Mouse (Mus musculus) liver, postnatal 0 days (tissue): ENCODE data around the gene Rcor2. TPM values are rescaled to one million over a fixed set of nuclear protein-coding genes. Genes with fewer than 3 reads are reported as not detected.

ENCODE experiments used
- ATAC-seq: fragments of 200-750 bp; cut with Nextera tagmentation; 2 replicates; pipeline ENCODE4 v1.8.0; 2017; ENCODE audit warnings: mild to moderate bottlenecking, moderate library complexity
- DNase-seq: peaks from one replicate; pipeline ENCODE4 v3.0.0-alpha.2; 2016
- H3K27ac ChIP-seq: fragments of 300-500 bp; sonication (generic); 2 replicates; pipeline ENCODE4 v1.5.1; 2014; ENCODE audit warnings: antibody characterized with exemption, moderate library complexity, mild to moderate bottlenecking, low read depth
- H3K27me3 ChIP-seq: fragments of 300-500 bp; sonication (generic); 2 replicates; pipeline ENCODE4 v1.6.1; 2014; ENCODE audit warnings: low read length, control low read depth, mixed read lengths; ENCODE audit not compliant: insufficient read depth
- H3K36me3 ChIP-seq: fragments of 300-500 bp; sonication (generic); replicated peaks from 2 replicates; pipeline ENCODE4 v1.6.1; 2014; ENCODE audit warnings: mild to moderate bottlenecking, control low read depth, low read length, moderate library complexity, mixed read lengths; ENCODE audit not compliant: insufficient read depth
- H3K4me1 ChIP-seq: fragments of 300-500 bp; sonication (generic); 2 replicates; pipeline ENCODE4 v1.6.1; 2014; ENCODE audit warnings: antibody characterized with exemption, mild to moderate bottlenecking, control low read depth; ENCODE audit not compliant: insufficient read depth
- H3K4me2 ChIP-seq: fragments of 300-500 bp; sonication (generic); 2 replicates; pipeline ENCODE4 v1.6.1; 2014; ENCODE audit warnings: low read depth, mild to moderate bottlenecking, low read length, moderate library complexity, mixed read lengths
- H3K4me3 ChIP-seq: fragments of 300-500 bp; sonication (generic); 2 replicates; pipeline ENCODE4 v1.5.1; 2014; ENCODE audit warnings: low read depth, low read length
- H3K9ac ChIP-seq: fragments of 300-500 bp; sonication (generic); replicated peaks from 2 replicates; pipeline ENCODE4 v1.6.1; 2014; ENCODE audit warnings: mild to moderate bottlenecking, moderate library complexity
- H3K9me3 ChIP-seq: fragments of 300-500 bp; sonication (generic); 2 replicates; pipeline ENCODE4 v1.6.1; 2016; ENCODE audit warnings: mild to moderate bottlenecking, control low read depth, low read length, mixed read lengths
- CTCF ChIP-seq: sonication (generic); IDR thresholded peaks from 2 replicates; pipeline ENCODE4 v1.5.1; 2016; ENCODE audit warnings: antibody characterized with exemption, low read depth
- EP300 ChIP-seq: IDR thresholded peaks from 2 replicates; pipeline ENCODE4 v1.6.1; 2016; ENCODE audit warnings: antibody characterized with exemption, low read depth, mild to moderate bottlenecking
- WGBS: fragments of 180-500 bp; shearing (Covaris S2); extraction: QIAGEN DNeasy Blood & Tissue Kit; methylation state at CpG from one replicate; pipeline ENCODE4 v1.1.7; 2014; ENCODE audit not compliant: insufficient replicate concordance; 5-methylcytosine and 5-hydroxymethylcytosine counted together
- polyA plus RNA-seq: library from polyadenylated mRNA; unstranded; fragments of >200 nt; fragmentation: Nextera tagmentation; extraction: Ambion mirVana; gene quantifications from 2 replicates; pipeline ENCODE4 v1.2.1, GENCODE M21; 2015

The Rcor2 gene
- polyA plus RNA-seq, 1 experiment from 2014 or later = 0.62 TPM

DNA sequence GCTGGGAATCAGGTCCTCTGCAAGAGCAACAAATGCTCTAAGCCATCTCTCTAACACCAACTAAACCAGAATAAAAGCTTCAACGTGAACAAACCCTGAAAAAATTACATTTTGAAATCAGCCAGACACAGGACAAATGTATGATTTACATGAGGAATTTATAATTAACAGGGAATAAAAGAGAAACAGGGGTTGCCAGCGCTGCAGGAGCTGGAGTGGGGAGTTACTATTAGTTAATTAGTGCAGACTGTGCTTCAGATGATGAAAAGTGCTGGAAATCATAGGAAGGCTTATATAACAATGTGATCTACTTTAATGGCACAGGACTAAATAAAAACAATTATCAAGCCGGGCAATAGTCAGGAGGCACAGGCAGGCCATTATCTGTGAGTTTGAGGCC lies 54.3 kb downstream of the Rcor2 start:
- H3K4me3 ChIP-seq = no peak overlapping the region
- H3K36me3 ChIP-seq = no peaks in the 10 kb centered on the region
- H3K9ac ChIP-seq = no peak overlapping the region
- no peaks in the 10 kb centered on the region for H3K27me3 ChIP-seq
- no peaks in the 10 kb centered on the region for H3K9me3 ChIP-seq
- ATAC-seq (no peak), DNase-seq (no peak)
- WGBS = 83% methylated on average over 3 of the region's 3 CpGs
- H3K4me1 ChIP-seq = peaks cover 16% of the 10 kb centered on the region
- no peak overlapping the region for H3K27ac ChIP-seq
- no peak overlapping the region for H3K4me2 ChIP-seq
- TF ChIP-seq CTCF = no peak
- no peak for TF ChIP-seq EP300

Other genes with a start within 250 kb of the Rcor2 start
- gene Fermt3, start 247.9 kb upstream of the Rcor2 start, polyA plus RNA-seq = 60.5 and 70.2 TPM in 2 replicates
- 47.2 and 51.4 TPM in 2 replicates for gene Stip1, start 227.4 kb upstream of the Rcor2 start, polyA plus RNA-seq
- gene Macrod1, start 210.5 kb upstream of the Rcor2 start, polyA plus RNA-seq = 11.7 and 14.9 TPM in 2 replicates
- gene Flrt1, start 161.6 kb upstream of the Rcor2 start, polyA plus RNA-seq = 0.12 and 0.21 TPM in 2 replicates
- gene Otub1, start 61.0 kb upstream of the Rcor2 start, polyA plus RNA-seq = 55.0 and 57.9 TPM in 2 replicates
- 1,162 and 1,195 TPM in 2 replicates for gene Cox8a, start 49.7 kb upstream of the Rcor2 start, polyA plus RNA-seq
- 14.7 and 16.5 TPM in 2 replicates for gene Naa40, start 26.1 kb upstream of the Rcor2 start, polyA plus RNA-seq
- gene Mark2, start 74.5 kb downstream of the Rcor2 start, polyA plus RNA-seq = 11.9 and 12.5 TPM in 2 replicates
- gene Spindoc, start 115.7 kb downstream of the Rcor2 start, polyA plus RNA-seq = 2.2 and 3.6 TPM in 2 replicates
- 0.58 and 0.75 TPM in 2 replicates for gene 2700081O15Rik, start 150.3 kb downstream of the Rcor2 start, polyA plus RNA-seq
- 62.2 and 63.0 TPM in 2 replicates for gene Rtn3, start 216.0 kb downstream of the Rcor2 start, polyA plus RNA-seq
- 7.2 and 7.7 TPM in 2 replicates for gene Atl3, start 226.7 kb downstream of the Rcor2 start, polyA plus RNA-seq